Mouse (Mus musculus) Patski (cell line): Measurements from ENCODE around the gene Pde9a. TPM values are rescaled to one million over a fixed set of nuclear protein-coding genes. Genes with fewer than 3 reads are reported as not detected.

ENCODE experiments used
- ATAC-seq: fragments of 100-300 bp; one replicate; pipeline ENCODE4 v1.8.0; 2021
- CTCF ChIA-PET: fragments of 350-600 bp; sonication (Branson Sonifier 250); formaldehyde crosslinking; loops from one replicate; lab custom pipeline; 2022; ENCODE audit warnings: inconsistent platforms; lab: Charles Lee
- POLR2A ChIA-PET: fragments of 350-600 bp; sonication (Branson Sonifier 250); formaldehyde crosslinking; loops from one replicate; lab custom pipeline; 2022; ENCODE audit warnings: antibody characterized with exemption, inconsistent platforms; lab: Charles Lee
- DNase-seq: peaks from one replicate; pipeline ENCODE4 v3.0.0-alpha.2; 2011; ENCODE audit warnings: low read depth, low spot score
- H3K27me3 ChIP-seq: fragments of 371-371 bp; one replicate; pipeline ENCODE4 v1.5.1; 2021
- CTCF ChIP-seq: fragments of 100-300 bp; IDR thresholded peaks from one replicate; pipeline ENCODE4 v1.5.1; 2021
- in situ Hi-C: fragments of 300-500 bp; cut with MboI; formaldehyde crosslinking; loops from 3 replicates; pipeline ENCODE4 v1.11.1; 2018; ENCODE audit warnings: low pct_unique_long_range_greater_than_20kb, mixed read lengths
- polyA plus RNA-seq: library from polyadenylated mRNA; unstranded; gene quantifications from one replicate; pipeline ENCODE4 v1.2.3, GENCODE M21; 2021

Pde9a gene
- polyA plus RNA-seq, 1 experiment from 2014 or later, result not detected

DNA sequence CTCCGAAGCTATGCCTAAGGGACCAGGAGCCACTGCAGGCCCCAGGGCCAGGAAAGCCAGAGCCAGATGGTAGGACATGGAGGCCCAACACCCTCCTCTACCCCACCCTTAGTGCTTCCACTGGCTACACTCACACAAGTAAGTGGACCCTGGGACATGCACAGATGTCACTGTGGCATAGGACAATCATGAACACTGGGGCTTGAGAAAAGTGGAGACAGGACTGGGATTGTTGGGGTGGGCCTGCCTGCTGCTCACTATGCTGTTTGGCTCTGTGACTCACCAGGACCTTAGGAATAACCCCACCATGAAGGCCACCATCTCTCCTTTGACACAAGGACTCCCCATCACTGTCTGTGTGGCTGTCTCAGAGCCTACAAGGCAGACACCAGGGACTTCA lies 109.0 kb downstream of the Pde9a start:
- ATAC-seq (no peak), DNase-seq (no peak)
- in situ Hi-C loops, result loop anchor here (5.0 kb wide), 2 partner anchors 118 to 163 kb away; no protein-coding TSS in a partner anchor
- ChIA-PET CTCF (interaction anchor here (4.3 kb wide), 1 partner anchor 15 kb away, joined by 20 read pairs; no protein-coding TSS in a partner anchor), POLR2A (no interaction called here)
- TF ChIP-seq CTCF, result no peak
- H3K27me3 ChIP-seq, result no peaks in the 10 kb centered on the region

GRCm38 (mm10) chr17:31497726-31498125 lies 111.7 kb downstream of the Pde9a start:
- no peak for ATAC-seq
- no peaks in the 10 kb centered on the region for H3K27me3 ChIP-seq
- ChIA-PET CTCF (no interaction called here), POLR2A (no interaction called here)
- TF ChIP-seq CTCF, result no peak
- in situ Hi-C loops, result no loop called here
- no peak for DNase-seq

DNA sequence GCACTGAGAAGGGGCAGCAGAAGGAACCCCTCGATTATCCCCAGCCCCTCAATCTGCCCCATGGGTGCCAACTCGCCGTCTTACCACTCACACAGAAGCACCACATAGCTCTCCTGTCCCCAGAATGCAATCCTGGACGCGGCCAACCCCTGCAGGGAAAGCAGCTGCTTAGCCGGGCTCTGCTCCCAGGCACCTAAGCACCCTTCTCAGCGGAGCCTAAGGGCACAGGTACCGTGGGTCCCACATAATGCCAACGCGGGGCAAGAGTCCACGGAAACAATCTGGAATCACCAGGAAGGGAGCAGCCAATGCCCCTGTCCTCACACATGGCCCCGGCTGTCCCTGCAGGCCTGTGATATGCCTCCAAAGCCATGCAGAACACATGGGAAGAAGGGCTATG lies 113.7 kb downstream of the Pde9a start:
- no peaks in the 10 kb centered on the region for H3K27me3 ChIP-seq
- no peak for TF ChIP-seq CTCF
- CTCF ChIA-PET, result no interaction called here
- no peak for ATAC-seq
- in situ Hi-C loops, result no loop called here
- POLR2A ChIA-PET, result no interaction called here
- DNase-seq, result no peak

GRCm38 (mm10) chr17:31500416-31500815 lies 114.4 kb downstream of the Pde9a start:
- no peaks in the 10 kb centered on the region for H3K27me3 ChIP-seq
- DNase-seq (no peak), ATAC-seq (no peak)
- TF ChIP-seq CTCF, result no peak
- POLR2A ChIA-PET, result no interaction called here
- CTCF ChIA-PET, result interaction anchor here (2.4 kb wide), 1 partner anchor 8 kb away, joined by 10 read pairs; no protein-coding TSS in a partner anchor
- in situ Hi-C loops, result no loop called here

DNA sequence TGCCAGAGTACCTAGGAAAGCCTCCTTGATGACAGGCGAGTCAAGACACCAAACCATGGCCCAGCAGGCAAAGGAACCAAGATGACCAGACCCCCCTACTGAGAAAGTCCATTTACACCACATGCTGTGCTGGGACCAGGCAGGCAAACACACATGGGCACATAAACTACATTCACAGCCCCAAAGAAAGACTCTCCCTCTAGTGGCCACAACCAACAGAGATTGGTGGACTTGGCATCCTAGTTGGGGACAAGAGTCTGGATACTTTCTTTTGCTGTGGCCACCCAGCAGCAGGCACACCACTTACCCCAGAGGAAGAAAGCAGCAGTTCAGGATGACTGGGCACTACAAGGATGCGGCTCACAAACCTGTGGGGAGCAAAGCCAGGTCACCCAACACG lies 114.9 kb downstream of the Pde9a start:
- ATAC-seq (no peak), DNase-seq (no peak)
- in situ Hi-C loops, result no loop called here
- ChIA-PET POLR2A (no interaction called here), CTCF (interaction anchor here (2.4 kb wide), 1 partner anchor 8 kb away, joined by 10 read pairs; no protein-coding TSS in a partner anchor)
- no peak for TF ChIP-seq CTCF
- H3K27me3 ChIP-seq, result no peaks in the 10 kb centered on the region

- CTCF ChIA-PET, result interaction anchor here (2.4 kb wide), 1 partner anchor 10 kb away, joined by 10 read pairs; no protein-coding TSS in a partner anchor
- no peaks in the 10 kb centered on the region for H3K27me3 ChIP-seq
- in situ Hi-C loops, result no loop called here
- TF ChIP-seq CTCF, result no peak
- DNase-seq, result no peak
- no peak for ATAC-seq
- POLR2A ChIA-PET, result interaction anchor here (1.8 kb wide), 1 partner anchor 10 kb away, joined by 3 read pairs; no protein-coding TSS in a partner anchor
These were observed 116.4 kb downstream of the Pde9a start for GRCm38 (mm10) chr17:31502261-31502927.

GRCm38 (mm10) chr17:31503337-31503736 lies 117.3 kb downstream of the Pde9a start:
- in situ Hi-C loops, result no loop called here
- no peak for DNase-seq
- ATAC-seq, result no peak
- H3K27me3 ChIP-seq, result no peaks in the 10 kb centered on the region
- ChIA-PET CTCF (interaction anchor here (2.3 kb wide), 1 partner anchor 11 kb away, joined by 9 read pairs; no protein-coding TSS in a partner anchor), POLR2A (interaction anchor here (1.8 kb wide), 1 partner anchor 9 kb away, joined by 3 read pairs; no protein-coding TSS in a partner anchor)
- no peak for TF ChIP-seq CTCF

DNA sequence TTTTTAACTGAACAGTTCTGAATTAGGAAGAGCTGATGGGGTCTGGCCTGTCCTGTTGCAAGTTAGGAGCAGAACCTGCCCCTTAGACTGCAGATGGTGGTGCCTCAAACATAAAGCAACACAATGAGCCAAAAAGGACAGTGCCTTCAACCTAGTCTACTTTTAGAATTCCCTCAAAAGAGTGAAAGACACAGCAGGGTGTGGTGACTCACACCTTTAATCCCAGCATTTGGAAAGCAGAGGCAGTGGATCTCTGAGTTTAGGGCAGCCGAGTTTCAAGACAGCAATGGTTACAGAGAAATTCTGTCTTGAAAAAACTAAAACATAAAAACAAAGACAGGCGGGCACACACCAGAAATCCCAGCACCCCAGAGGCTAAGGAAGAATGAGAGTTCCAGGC lies 117.9 kb downstream of the Pde9a start:
- in situ Hi-C loops, result no loop called here
- POLR2A ChIA-PET, result no interaction called here
- DNase-seq (no peak), ATAC-seq (no peak)
- no peaks in the 10 kb centered on the region for H3K27me3 ChIP-seq
- TF ChIP-seq CTCF, result no peak
- CTCF ChIA-PET, result interaction anchor here (1.0 to 2.3 kb wide), 2 partner anchors 11 to 249 kb away, joined by 3 to 9 read pairs; no protein-coding TSS in a partner anchor

- H3K27me3 ChIP-seq, result no peaks in the 10 kb centered on the region
- no peak for ATAC-seq
- no peak for DNase-seq
- TF ChIP-seq CTCF, result no peak
- POLR2A ChIA-PET, result interaction anchor here (0.6 kb wide), 1 partner anchor 14 kb away, joined by 3 read pairs; no protein-coding TSS in a partner anchor
- in situ Hi-C loops, result no loop called here
- CTCF ChIA-PET, result interaction anchor here (2.3 kb wide), 1 partner anchor 12 kb away, joined by 9 read pairs; no protein-coding TSS in a partner anchor
These were observed 119.0 kb downstream of the Pde9a start for GRCm38 (mm10) chr17:31505013-31505412.

- DNase-seq, result no peak
- TF ChIP-seq CTCF, result no peak
- H3K27me3 ChIP-seq, result no peaks in the 10 kb centered on the region
- no peak for ATAC-seq
- CTCF ChIA-PET, result no interaction called here
- in situ Hi-C loops, result no loop called here
- POLR2A ChIA-PET, result no interaction called here
These were observed 120.3 kb downstream of the Pde9a start for GRCm38 (mm10) chr17:31506282-31506681.

GRCm38 (mm10) chr17:31510944-31511343 lies 124.9 kb downstream of the Pde9a start:
- no peaks in the 10 kb centered on the region for H3K27me3 ChIP-seq
- no peak for TF ChIP-seq CTCF
- in situ Hi-C loops, result loop anchor here (10.0 kb wide), 2 partner anchors 154 to 514 kb away; no protein-coding TSS in a partner anchor
- CTCF ChIA-PET, result no interaction called here
- no peak for ATAC-seq
- POLR2A ChIA-PET, result no interaction called here
- DNase-seq, result no peak
